Mouse (Mus musculus): Measurements from ENCODE around the gene Pam16.
A peak's percentile ranks its signal among the peaks of the same experiment; 100 is the strongest.

The Pam16 gene

GRCm38 (mm10) chr16:4608532-4609059, 16.2 kb downstream of the Pam16 start:
- no peak for DNase-seq (ENCODE audit: low spot score)

GRCm38 (mm10) chr16:4607818-4608531, 16.8 kb downstream of the Pam16 start:
- peak; percentile 59 for DNase-seq (ENCODE audit: low spot score)

DNA sequence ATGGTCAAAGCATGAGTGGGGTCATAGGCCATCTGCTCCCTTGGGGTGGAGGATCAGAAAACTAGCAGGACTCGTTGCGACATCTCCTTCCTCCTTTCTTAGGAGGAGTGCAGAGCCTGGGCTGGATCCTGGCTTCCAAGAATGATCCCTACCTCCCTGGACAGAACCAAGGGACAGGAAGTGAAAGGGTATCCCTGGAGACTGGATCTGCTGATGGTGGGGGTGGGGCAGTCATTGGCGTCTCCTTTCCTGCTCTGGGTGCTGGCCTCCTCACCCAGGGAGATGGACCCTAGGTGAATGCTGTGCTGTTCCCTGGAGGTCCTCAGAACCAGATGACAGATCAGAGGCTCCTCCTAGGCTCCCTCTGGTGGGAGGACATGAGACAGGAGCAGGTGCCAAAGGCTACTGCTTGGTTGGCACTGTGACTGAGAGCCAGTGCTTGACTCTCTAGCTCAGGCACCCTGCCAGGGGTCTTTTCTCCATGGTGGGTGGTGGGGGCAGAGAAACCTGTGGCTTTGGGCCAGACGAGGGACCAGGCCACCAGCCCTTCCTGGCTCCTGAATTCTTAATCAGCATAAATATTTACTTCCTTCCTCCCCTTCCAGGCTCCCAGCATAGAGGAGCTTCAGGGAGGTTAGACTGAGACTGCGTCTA, 18.2 kb downstream of the Pam16 start:
- DNase-seq (ENCODE audit: low spot score), result no peak

GRCm38 (mm10) chr16:4605514-4606131, 19.2 kb downstream of the Pam16 start:
- DNase-seq (ENCODE audit: low spot score), result no peak

DNA sequence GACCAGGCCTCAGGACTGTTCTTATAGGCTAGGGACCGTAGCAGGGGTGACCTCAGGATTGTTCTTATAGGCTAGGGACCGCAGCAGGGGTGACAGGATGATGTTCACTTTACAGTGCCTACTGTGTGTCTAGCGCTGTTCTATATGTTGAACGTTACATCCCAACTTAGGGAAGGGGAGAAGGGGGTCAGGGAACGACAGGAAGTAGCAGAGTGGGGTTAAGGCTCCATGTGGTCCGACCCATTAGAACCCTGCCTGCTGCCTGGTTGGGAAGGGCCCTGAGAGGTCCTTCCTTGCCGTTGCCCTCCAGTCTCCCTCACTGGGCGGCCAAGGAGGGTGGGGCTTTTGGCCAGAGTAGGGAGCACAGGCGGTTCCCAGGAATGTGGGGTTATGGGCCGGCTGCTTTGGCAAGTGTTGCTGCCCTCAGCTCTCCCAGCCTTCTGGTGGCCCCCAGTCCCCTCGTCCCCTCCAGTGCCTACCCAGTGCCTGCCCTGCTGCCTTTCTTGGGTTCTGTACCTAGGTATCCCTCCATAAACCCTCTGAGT, 20.4 kb downstream of the Pam16 start:
- no peak for DNase-seq (ENCODE audit: low spot score)

- no peak for DNase-seq (ENCODE audit: low spot score)
Observed at GRCm38 (mm10) chr16:4603453-4603837, 21.3 kb downstream of the Pam16 start.

- peak; percentile 72 for DNase-seq (ENCODE audit: low spot score)
Observed at GRCm38 (mm10) chr16:4602766-4603452, 21.9 kb downstream of the Pam16 start.

GRCm38 (mm10) chr16:4602189-4602588, 22.6 kb downstream of the Pam16 start:
- no peak for DNase-seq (ENCODE audit: low spot score)

- DNase-seq (ENCODE audit: low spot score), result no peak
Observed at GRCm38 (mm10) chr16:4600701-4601310, 24.0 kb downstream of the Pam16 start.

DNA sequence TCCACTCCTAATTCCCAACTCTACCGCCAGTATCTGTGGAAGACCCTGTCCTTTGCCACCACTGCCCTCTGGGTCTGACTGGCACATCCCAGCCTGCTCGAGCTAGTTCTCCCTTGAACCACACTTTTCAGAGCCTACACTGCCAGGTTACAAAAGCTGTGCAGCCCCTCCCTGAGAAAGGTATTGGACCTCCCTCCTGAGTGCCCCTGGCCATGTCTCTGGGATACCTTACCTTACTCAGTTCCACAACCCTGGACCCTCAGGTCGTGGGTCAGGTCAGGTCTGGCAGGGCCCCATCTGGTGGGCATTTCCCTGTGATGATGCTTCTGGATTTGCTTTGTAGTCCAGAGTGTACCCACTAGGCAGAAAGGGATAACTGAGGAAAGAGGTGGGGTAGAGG, 25.2 kb downstream of the Pam16 start:
- no peak for DNase-seq (ENCODE audit: low spot score)

DNA sequence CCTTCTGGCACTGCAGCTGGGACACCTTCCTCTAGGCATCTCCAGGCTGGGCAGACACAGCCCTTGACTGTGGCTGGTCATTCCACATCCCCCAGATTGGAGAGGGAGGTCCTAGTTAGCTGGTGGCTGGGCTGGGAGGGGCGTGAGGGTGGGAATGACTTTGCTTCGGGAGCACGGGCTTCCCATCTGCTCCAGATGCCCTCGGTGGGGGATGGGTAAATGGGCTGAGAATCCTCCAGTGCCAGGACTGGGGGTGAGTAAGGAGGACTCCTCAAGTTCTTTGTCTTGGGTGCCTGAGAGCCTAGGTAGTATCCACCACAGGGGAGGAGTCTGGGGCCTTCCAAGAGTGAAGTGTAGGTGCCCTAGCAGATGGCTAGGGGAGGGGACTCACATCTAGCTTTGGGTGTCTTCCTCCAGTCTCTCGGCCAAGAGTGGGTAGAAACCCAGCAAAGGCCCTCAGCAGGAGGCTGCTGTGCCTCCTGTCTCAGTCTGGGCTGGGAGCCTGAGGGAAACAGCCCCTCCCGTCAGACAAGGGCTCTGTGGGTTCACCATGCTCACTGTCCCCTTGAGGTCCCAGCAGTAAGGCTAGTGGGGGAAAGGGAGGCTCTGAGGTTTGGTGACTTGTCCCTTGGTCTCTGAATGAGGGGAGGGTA, 25.8 kb downstream of the Pam16 start:
- no peak for DNase-seq (ENCODE audit: low spot score)

DNA sequence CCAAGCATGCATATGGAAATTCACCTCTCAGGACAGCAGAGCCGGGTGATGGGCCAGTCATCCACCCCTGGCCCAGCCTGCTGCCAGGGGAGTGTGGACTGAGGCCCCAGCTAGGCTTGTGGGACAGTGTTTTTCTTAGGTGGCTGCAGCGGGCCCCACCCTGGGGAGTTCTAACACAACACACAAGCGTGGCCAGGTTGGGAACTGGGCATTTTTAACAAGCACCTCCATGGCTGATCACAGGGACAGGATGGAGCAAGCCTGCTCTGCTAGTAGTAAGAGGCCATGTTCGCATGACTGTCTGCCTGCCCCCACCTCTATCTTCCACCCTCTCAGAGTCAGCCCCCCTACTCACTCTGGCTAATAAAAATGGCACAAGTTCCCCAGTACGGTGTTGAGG, 26.7 kb downstream of the Pam16 start:
- DNase-seq (ENCODE audit: low spot score), result no peak

- no peak for DNase-seq (ENCODE audit: low spot score)
Observed at GRCm38 (mm10) chr16:4597296-4597695, 27.5 kb downstream of the Pam16 start.

DNA sequence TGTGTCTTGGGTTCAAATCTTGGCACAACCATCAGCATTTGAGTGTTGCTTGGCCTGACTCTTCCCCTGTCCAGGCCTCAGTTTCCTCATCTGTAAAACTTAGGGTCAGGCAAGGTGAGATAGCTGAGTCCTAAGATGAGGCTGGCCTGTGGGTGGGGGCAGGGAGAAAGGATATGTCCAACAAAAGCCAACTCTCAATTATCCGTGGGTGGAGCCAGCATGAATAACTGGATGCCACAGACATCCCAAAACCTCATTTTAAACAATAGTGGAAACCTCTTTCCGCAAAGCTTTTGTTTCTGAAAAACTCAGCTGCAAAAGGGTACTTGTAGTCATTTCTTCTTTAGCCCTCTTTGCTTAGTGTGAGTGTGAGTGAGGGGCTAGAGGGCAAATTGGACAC, 28.0 kb downstream of the Pam16 start:
- DNase-seq (ENCODE audit: low spot score), result no peak

DNA sequence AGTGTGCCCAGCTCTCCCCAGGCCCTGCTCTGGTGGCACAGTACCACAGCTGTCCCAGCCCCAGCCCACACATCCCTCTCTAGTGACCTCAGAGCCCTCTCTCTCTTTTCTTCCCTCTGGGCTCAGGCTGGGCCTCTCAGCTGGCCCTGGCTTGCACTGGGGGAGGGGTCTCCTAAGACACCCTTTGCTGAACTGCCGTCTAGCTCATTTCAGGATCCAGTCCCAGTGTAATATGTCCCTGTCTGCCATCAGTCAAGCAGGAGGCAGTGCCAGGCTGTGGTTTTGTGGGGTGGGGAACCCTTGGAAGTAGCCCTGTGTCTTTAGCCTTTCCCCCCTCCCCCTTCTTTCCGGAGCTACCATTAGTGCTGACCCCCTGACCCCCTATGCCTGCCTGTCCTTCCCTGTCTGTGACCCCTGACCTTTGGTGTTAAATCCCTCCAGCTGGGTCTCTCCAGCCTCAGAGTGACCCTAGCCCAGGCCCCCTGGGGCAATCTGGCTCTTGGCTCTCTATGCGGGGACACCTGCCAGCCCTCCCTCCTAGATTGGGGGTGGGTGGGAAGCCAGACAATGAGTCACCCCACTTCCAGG, 28.6 kb downstream of the Pam16 start:
- DNase-seq (ENCODE audit: low spot score), result no peak

- no peak for DNase-seq (ENCODE audit: low spot score)
Observed at GRCm38 (mm10) chr16:4595527-4595963, 29.2 kb downstream of the Pam16 start.

- no peak for DNase-seq (ENCODE audit: low spot score)
Observed at GRCm38 (mm10) chr16:4594814-4595526, 29.8 kb downstream of the Pam16 start.

- DNase-seq (ENCODE audit: low spot score), result peak; percentile 76
Observed at GRCm38 (mm10) chr16:4593971-4594813, 30.6 kb downstream of the Pam16 start, which contains the start of gene Glis2. Gene Glis2 (plus strand): TSS chr16:4594713.

All from ovary, adult 18-20 months (tissue).